14 mouse cellular contexts compared by ENCODE assay signal in the genomic region with DNA sequence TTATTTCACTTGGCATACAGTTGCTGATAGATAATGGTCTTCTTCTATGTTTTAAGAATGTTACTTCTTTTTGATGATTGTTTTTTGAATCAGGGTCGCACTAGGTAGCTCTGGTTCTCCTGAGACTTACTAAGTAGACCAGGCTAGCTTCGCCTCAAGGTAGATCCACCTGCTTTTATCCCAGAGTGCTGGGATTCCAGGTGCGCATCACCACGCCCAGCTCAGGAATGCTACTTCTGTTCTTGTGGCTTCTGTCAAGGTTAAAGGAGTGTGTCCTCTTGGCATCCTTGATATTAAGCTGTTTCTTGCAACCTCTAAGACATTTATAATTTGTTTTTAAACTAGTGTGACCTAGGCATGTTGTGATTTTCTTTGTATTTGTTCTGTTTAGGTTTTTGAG.
"Had no signal": no experiment of that assay in that cellular context is flagged by ENCODE, and none has a peak within 500 bp of the region (broad histone marks: within the 10 kb centered on the region; RNA-seq: fewer than 3 reads in every experiment).

No protein-coding gene starts in this region.

- H3K27ac ChIP-seq: midbrain, embryonic 13.5 days; midbrain, embryonic 15.5 days; neural tube, embryonic 12.5 days; stomach, embryonic 15.5 days; stomach, postnatal 0 days had no signal

- H3K4me3 ChIP-seq: megakaryocyte, embryonic 14.5 days; midbrain, embryonic 13.5 days; midbrain, embryonic 15.5 days; neural tube, embryonic 12.5 days; stomach, embryonic 15.5 days had no signal

- H3K4me1 ChIP-seq: midbrain, embryonic 13.5 days; midbrain, embryonic 15.5 days; neural tube, embryonic 12.5 days; stomach, embryonic 15.5 days had no signal

- H3K9me3 ChIP-seq: megakaryocyte, embryonic 14.5 days; midbrain, embryonic 13.5 days; midbrain, embryonic 15.5 days; neural tube, embryonic 12.5 days; stomach, embryonic 15.5 days had no signal

- H3K9ac ChIP-seq: liver, postnatal 0 days; lung, embryonic 14.5 days; midbrain, embryonic 13.5 days; midbrain, embryonic 15.5 days; neural tube, embryonic 12.5 days; stomach, embryonic 15.5 days had no signal

- ATAC-seq: liver, postnatal 0 days; midbrain, embryonic 13.5 days; midbrain, embryonic 15.5 days had no signal

- DNase-seq: liver, postnatal 0 days; lung, embryonic 14.5 days; lung, postnatal 10 days; lung, postnatal 4 days; right cerebral cortex, postnatal 14 days; thymus, adult 2 months; thymus, postnatal 25 days; thymus, postnatal 4 days had no signal

- H3K27me3 ChIP-seq: megakaryocyte, embryonic 14.5 days; midbrain, embryonic 13.5 days; midbrain, embryonic 15.5 days; neural tube, embryonic 12.5 days; stomach, embryonic 15.5 days had no signal
